Mouse (Mus musculus) G1E (cell line): ENCODE measurements around the gene Slc17a3.

Source experiments
- CTCF ChIP-seq: IDR thresholded peaks from 2 replicates; pipeline ENCODE4 v1.5.1; 2012; ENCODE audit warnings: low read depth, low read length, inconsistent platforms, mixed read lengths
- GATA1 ChIP-seq: IDR thresholded peaks from 2 replicates; pipeline ENCODE4 v1.6.1; 2012; ENCODE audit warnings: borderline replicate concordance, low read length, inconsistent platforms, mixed read lengths
- POLR2AphosphoS5 ChIP-seq: IDR thresholded peaks from 2 replicates; pipeline ENCODE4 v1.6.1; 2012; ENCODE audit warnings: low read depth, low read length, inconsistent platforms; ENCODE audit not compliant: insufficient replicate concordance

- no peak for TF ChIP-seq CTCF
- TF ChIP-seq POLR2AphosphoS5, result no peak
- no peak for TF ChIP-seq GATA1
These were observed 33.9 kb downstream of the Slc17a3 start for GRCm38 (mm10) chr13:23873141-23873540.
